Mouse (Mus musculus) G1E (cell line): ENCODE measurements around the gene Mrpl9.

ENCODE experiments used
- CTCF ChIP-seq: IDR thresholded peaks from 2 replicates; pipeline ENCODE4 v1.5.1; 2012; ENCODE audit warnings: low read depth, low read length, inconsistent platforms, mixed read lengths
- GATA1 ChIP-seq: IDR thresholded peaks from 2 replicates; pipeline ENCODE4 v1.6.1; 2012; ENCODE audit warnings: borderline replicate concordance, low read length, inconsistent platforms, mixed read lengths
- GATA2 ChIP-seq: IDR thresholded peaks from 2 replicates; pipeline ENCODE4 v1.6.1; 2012; ENCODE audit warnings: low read depth, low read length, inconsistent platforms, borderline replicate concordance
- TAL1 ChIP-seq: conservative IDR thresholded peaks from 2 replicates; pipeline ENCODE4 v1.6.1; 2012; ENCODE audit warnings: low read depth, low read length, inconsistent platforms, mixed read lengths

DNA sequence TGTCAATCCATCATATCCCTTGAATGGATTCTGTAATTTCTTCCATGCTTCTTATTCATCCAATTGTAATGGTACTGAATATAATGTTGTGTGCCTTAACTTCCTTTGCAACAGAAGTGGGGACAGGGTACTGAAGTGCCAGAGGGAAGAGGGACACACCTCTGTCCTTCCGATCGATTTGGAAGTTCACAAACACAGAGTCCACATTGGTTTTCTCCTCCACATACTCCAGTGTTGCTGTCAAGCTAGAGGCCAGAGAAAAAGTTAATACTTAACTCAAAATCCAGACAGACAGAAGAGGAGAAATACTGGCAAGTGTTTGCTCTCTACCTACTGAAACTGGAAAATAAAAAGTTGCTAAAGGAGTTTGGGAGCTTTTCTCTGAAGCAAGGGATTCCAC lies 8.8 kb upstream of the Mrpl9 start:
- TF ChIP-seq CTCF: no peak
- TF ChIP-seq GATA1: no peak
- no peak for TF ChIP-seq TAL1
- no peak for TF ChIP-seq GATA2
